Mouse (Mus musculus) spleen, embryonic (tissue): Measurements from ENCODE around the gene Mrpl27.
"Not testable (repeated sequence)": the region's sequence is repeated elsewhere in the genome, so short reads cannot be mapped to it uniquely, and the experiment has no call there.

ENCODE experiments used
- CTCF ChIA-PET: fragments of 350-600 bp; sonication (Branson Sonifier 250); formaldehyde crosslinking; loops from one replicate; lab custom pipeline; 2022; lab: Charles Lee

Mrpl27 gene

GRCm38 (mm10) chr11:94665281-94665680 is 11.7 kb downstream of the Mrpl27 start:
- CTCF ChIA-PET, result no interaction called here

- CTCF ChIA-PET, result no interaction called here
Observed at GRCm38 (mm10) chr11:94674984-94675383, 21.4 kb downstream of the Mrpl27 start.

- CTCF ChIA-PET, result no interaction called here
Observed at GRCm38 (mm10) chr11:94675446-94675845, 21.9 kb downstream of the Mrpl27 start.

- CTCF ChIA-PET, result interaction anchor here (0.6 kb wide), 1 partner anchor 125 kb away, joined by 14 read pairs; no protein-coding TSS in a partner anchor
Observed at GRCm38 (mm10) chr11:94676308-94676707, 22.7 kb downstream of the Mrpl27 start.

- CTCF ChIA-PET, result interaction anchor here (0.6 kb wide), 1 partner anchor 126 kb away, joined by 14 read pairs; no protein-coding TSS in a partner anchor
Observed at GRCm38 (mm10) chr11:94676754-94677606, 23.4 kb downstream of the Mrpl27 start, which contains the start of gene Xylt2. Gene Xylt2 (minus strand): TSS chr11:94677515.

GRCm38 (mm10) chr11:94677607-94678145 is 24.1 kb downstream of the Mrpl27 start:
- CTCF ChIA-PET, result no interaction called here

- CTCF ChIA-PET, result no interaction called here
Observed at GRCm38 (mm10) chr11:94680639-94681038, 27.1 kb downstream of the Mrpl27 start.

GRCm38 (mm10) chr11:94681640-94682039 is 28.1 kb downstream of the Mrpl27 start:
- CTCF ChIA-PET, result no interaction called here

- CTCF ChIA-PET, result no interaction called here
Observed at GRCm38 (mm10) chr11:94682427-94682826, 28.9 kb downstream of the Mrpl27 start.

GRCm38 (mm10) chr11:94687178-94687577 is 33.6 kb downstream of the Mrpl27 start:
- CTCF ChIA-PET, result interaction anchor here (0.6 kb wide), 1 partner anchor 583 kb away, joined by 4 read pairs; no protein-coding TSS in a partner anchor

- CTCF ChIA-PET, result not testable (repeated sequence)
Observed at GRCm38 (mm10) chr11:94692502-94692901, 38.9 kb downstream of the Mrpl27 start.

- CTCF ChIA-PET, result interaction anchor here (0.7 kb wide), 1 partner anchor 10 kb away, joined by 3 read pairs; no protein-coding TSS in a partner anchor
Observed at GRCm38 (mm10) chr11:94695508-94695907, 41.9 kb downstream of the Mrpl27 start.

- CTCF ChIA-PET, result no interaction called here
Observed at GRCm38 (mm10) chr11:94697140-94697539, 43.6 kb downstream of the Mrpl27 start.

GRCm38 (mm10) chr11:94697703-94698464 is 44.3 kb downstream of the Mrpl27 start:
- CTCF ChIA-PET, result interaction anchor here (0.6 kb wide), 1 partner anchor 58 kb away, joined by 4 read pairs; no protein-coding TSS in a partner anchor

- CTCF ChIA-PET, result interaction anchor here (0.6 kb wide), 1 partner anchor 16 kb away, joined by 3 read pairs; no protein-coding TSS in a partner anchor
Observed at GRCm38 (mm10) chr11:94699399-94699798, 45.8 kb downstream of the Mrpl27 start.

GRCm38 (mm10) chr11:94701401-94702215 is 48.0 kb downstream of the Mrpl27 start:
- CTCF ChIA-PET, result no interaction called here

- CTCF ChIA-PET, result no interaction called here
Observed at GRCm38 (mm10) chr11:94702216-94702610, 48.6 kb downstream of the Mrpl27 start.

- CTCF ChIA-PET, result no interaction called here
Observed at GRCm38 (mm10) chr11:94704020-94704419, 50.5 kb downstream of the Mrpl27 start.

- CTCF ChIA-PET, result no interaction called here
Observed at GRCm38 (mm10) chr11:94704472-94704871, 50.9 kb downstream of the Mrpl27 start, which contains the start of gene Gm11541. Gene Gm11541 (minus strand): TSS chr11:94704499.
